Mouse (Mus musculus) erythroblast, embryonic 14.5 days (primary cell): Measurements from ENCODE around the gene Coa4. TPM values are rescaled to one million over a fixed set of nuclear protein-coding genes. Genes with fewer than 3 reads are reported as not detected.

Source experiments
- H3K27me3 ChIP-seq: 2 replicates; pipeline ENCODE4 v1.6.1; 2012; ENCODE audit warnings: inconsistent platforms; ENCODE audit not compliant: control insufficient read depth
- H3K36me3 ChIP-seq: 2 replicates; pipeline ENCODE4 v1.6.1; 2012; ENCODE audit warnings: mild to moderate bottlenecking, inconsistent platforms; ENCODE audit not compliant: control insufficient read depth
- H3K4me1 ChIP-seq: 2 replicates; pipeline ENCODE4 v1.6.1; 2012; ENCODE audit warnings: inconsistent platforms; ENCODE audit not compliant: control insufficient read depth
- H3K4me3 ChIP-seq: replicated peaks from 2 replicates; pipeline ENCODE3; 2012; ENCODE audit warnings: moderate library complexity, mild to moderate bottlenecking, inconsistent platforms
- H3K9me3 ChIP-seq: 2 replicates; pipeline ENCODE4 v1.6.1; 2012; ENCODE audit warnings: low read length, inconsistent platforms, mixed read lengths; ENCODE audit not compliant: control insufficient read depth
- GATA1 ChIP-seq: IDR thresholded peaks from 2 replicates; pipeline ENCODE4 v1.6.1; 2012; ENCODE audit warnings: low read length, inconsistent platforms, mixed read lengths
- TAL1 ChIP-seq: IDR thresholded peaks from 3 replicates; pipeline ENCODE4 v1.6.1; 2012; ENCODE audit warnings: low read length, inconsistent platforms, mixed read lengths
- polyA plus RNA-seq: library from polyadenylated mRNA; stranded (reverse); fragments of >175 nt; gene quantifications from 2 replicates; pipeline ENCODE4 v1.2.3, GENCODE M21; 2012

Coa4 gene
- polyA plus RNA-seq, 1 experiment = 0.96 TPM

DNA sequence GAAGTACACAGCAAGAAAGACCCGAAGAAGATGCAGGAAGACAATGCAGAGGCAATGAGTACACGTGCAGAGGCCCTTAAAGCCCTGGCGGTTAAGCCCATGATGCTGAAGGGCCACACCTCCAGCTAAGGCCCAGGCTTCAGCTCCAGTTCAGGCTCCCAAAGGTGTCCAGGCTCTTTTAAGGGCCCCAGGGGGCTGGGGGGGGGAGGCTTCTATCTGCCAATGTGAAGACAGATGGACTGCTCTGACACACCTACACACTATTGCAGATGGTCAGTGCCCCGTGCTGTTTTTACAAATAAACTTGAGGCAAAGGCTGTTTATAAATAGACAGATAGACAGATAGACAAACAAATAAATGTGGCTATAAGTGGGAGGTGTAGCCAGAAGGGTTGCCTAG is 35.2 kb downstream of the Coa4 start:
- Histone ChIP-seq H3K27me3 (no peaks in the 10 kb centered on the region), H3K4me3 (no peak overlapping the region), H3K9me3 (peaks cover 4% of the 10 kb centered on the region), H3K4me1 (peaks cover 76% of the 10 kb centered on the region), H3K36me3 (peaks cover 53% of the 10 kb centered on the region)
- TF ChIP-seq GATA1 (no peak), TAL1 (no peak)

DNA sequence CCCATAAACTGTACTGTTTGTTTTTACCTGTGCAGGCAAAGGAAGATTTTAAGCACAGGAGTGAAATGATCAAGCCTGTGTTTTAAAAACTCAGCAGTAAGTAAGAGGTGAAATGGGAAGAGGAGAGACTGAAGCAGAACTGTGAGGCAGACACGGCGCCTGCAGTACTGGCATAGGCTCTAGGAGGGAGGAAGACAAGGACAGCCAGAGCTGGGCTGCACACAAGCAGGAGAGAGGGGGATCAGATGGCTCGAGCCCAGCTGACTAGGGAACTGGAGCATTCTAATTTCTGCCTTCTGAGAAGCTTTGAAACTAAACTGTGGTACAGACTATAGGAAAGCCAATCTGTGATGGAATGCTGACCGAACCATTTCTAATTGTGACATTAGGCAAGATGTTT is 35.8 kb downstream of the Coa4 start:
- H3K9me3 ChIP-seq = no peaks in the 10 kb centered on the region
- no peak overlapping the region for H3K4me3 ChIP-seq
- H3K36me3 ChIP-seq = peaks cover 53% of the 10 kb centered on the region
- no peak for TF ChIP-seq GATA1
- TF ChIP-seq TAL1 = no peak
- peaks cover 76% of the 10 kb centered on the region for H3K4me1 ChIP-seq
- H3K27me3 ChIP-seq = no peaks in the 10 kb centered on the region

DNA sequence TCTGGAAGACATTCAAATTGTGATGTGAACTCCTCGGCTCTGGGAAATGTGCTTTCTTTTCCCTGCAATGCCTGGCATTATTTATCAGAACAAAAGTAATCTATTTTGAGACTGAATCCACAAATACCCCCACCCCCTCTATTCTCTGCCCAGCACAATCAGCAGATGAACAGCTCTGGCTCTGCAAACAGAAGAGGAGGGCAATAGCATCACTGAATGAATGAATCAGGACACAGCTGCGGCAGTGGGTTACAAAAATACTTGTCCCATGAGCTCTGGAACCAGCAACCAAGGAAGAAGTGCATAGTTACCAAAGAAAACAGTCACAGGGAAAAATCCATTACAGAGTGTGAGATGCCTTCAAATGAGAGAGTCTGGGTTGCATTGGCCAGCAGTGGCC is 41.9 kb downstream of the Coa4 start:
- peaks cover 60% of the 10 kb centered on the region for H3K4me1 ChIP-seq
- H3K27me3 ChIP-seq = no peaks in the 10 kb centered on the region
- TF ChIP-seq TAL1 (no peak), GATA1 (no peak)
- H3K4me3 ChIP-seq = no peak overlapping the region
- H3K9me3 ChIP-seq = no peaks in the 10 kb centered on the region
- peaks cover 20% of the 10 kb centered on the region for H3K36me3 ChIP-seq

DNA sequence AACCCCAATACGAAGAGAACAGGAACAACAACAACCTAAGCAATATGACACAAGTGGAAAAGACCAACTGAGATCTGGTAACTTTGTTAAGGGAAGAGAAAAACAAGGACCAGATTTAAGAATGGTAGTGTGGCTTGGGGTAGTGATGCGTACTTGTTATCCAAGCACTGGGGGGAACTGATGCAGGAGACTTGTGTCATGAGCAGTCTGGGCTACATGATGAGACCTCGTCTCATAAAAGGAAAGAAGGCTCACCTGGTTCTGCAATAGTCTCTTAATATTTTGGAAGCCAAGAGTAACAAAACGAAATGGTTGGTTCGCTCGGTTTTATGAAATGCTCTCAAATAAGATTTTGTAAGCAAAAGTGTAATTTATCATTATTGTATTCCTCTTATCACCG is 45.4 kb downstream of the Coa4 start:
- H3K36me3 ChIP-seq = peaks cover 9% of the 10 kb centered on the region
- TF ChIP-seq GATA1 = no peak
- no peak for TF ChIP-seq TAL1
- H3K4me1 ChIP-seq = peaks cover 44% of the 10 kb centered on the region
- H3K9me3 ChIP-seq = no peaks in the 10 kb centered on the region
- H3K4me3 ChIP-seq = peak overlapping the region; percentile 75
- H3K27me3 ChIP-seq = no peaks in the 10 kb centered on the region

- Histone ChIP-seq H3K9me3 (no peaks in the 10 kb centered on the region), H3K4me1 (peaks cover 40% of the 10 kb centered on the region), H3K27me3 (no peaks in the 10 kb centered on the region), H3K36me3 (peaks cover 4% of the 10 kb centered on the region), H3K4me3 (peak overlapping the region; percentile 75)
- TF ChIP-seq GATA1 = no peak
These were observed 45.9 kb downstream of the Coa4 start for GRCm38 (mm10) chr7:100582727-100583236.

DNA sequence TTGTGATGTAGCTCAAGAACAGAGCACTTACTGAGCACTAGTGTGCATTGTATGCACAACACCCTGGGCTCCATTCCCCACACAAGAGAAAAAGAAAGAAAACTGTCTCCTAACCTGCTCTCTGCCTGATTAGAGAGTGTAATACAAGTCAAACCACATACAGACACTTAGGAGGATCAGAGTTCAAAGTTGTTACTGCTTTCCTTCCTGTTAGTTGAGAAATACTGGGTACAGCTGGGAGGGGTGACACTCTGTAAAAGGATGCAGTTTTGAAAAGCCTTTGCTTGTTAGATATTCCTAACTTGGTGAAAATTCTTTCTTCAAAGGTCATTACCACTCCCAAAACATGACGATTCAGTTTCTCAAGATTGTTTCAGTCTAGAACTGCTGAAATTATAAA is 52.9 kb downstream of the Coa4 start:
- H3K4me1 ChIP-seq = peaks cover 17% of the 10 kb centered on the region
- TF ChIP-seq TAL1 (no peak), GATA1 (no peak)
- H3K36me3 ChIP-seq = no peaks in the 10 kb centered on the region
- H3K9me3 ChIP-seq = no peaks in the 10 kb centered on the region
- no peaks in the 10 kb centered on the region for H3K27me3 ChIP-seq
- H3K4me3 ChIP-seq = no peak overlapping the region

Other genes starting within 250 kb of the Coa4 start
- gene C2cd3, start 164.8 kb upstream of the Coa4 start, polyA plus RNA-seq = 3.1 and 5.1 TPM in 2 replicates
- 3.1 and 3.4 TPM in 2 replicates for gene Ppme1, start 164.8 kb upstream of the Coa4 start, polyA plus RNA-seq
- gene Ucp3, start 64.1 kb upstream of the Coa4 start, polyA plus RNA-seq = 0.02 TPM in 1 of 2 replicates, not detected in the other
- 595 and 629 TPM in 2 replicates for gene Ucp2, start 43.7 kb upstream of the Coa4 start, polyA plus RNA-seq
- gene Dnajb13, start 22.1 kb upstream of the Coa4 start, polyA plus RNA-seq = not detected in 2 replicates
- gene Rab6a, start 70.3 kb downstream of the Coa4 start, polyA plus RNA-seq = 2.7 and 3.8 TPM in 2 replicates
- 0.27 and 0.42 TPM in 2 replicates for gene Mrpl48, start 71.2 kb downstream of the Coa4 start, polyA plus RNA-seq
- not detected in 2 replicates for gene Plekhb1, start 125.3 kb downstream of the Coa4 start, polyA plus RNA-seq
- gene Fam168a, start 169.6 kb downstream of the Coa4 start, polyA plus RNA-seq = 0.84 and 0.99 TPM in 2 replicates